Mouse (Mus musculus) CH12.LX (cell line): ENCODE data around the gene D630045J12Rik. TPM values are rescaled to one million over a fixed set of nuclear protein-coding genes. Genes with fewer than 3 reads are reported as not detected.

Experiments used
- DNase-seq: peaks from one replicate; pipeline ENCODE4 v3.0.0-alpha.2; 2013; ENCODE audit errors: extremely low read depth
- H3K27ac ChIP-seq: 2 replicates; pipeline ENCODE4 v1.5.1; 2012; ENCODE audit warnings: low read depth, mild to moderate bottlenecking, control low read depth, moderate library complexity; ENCODE audit not compliant: insufficient read depth
- H3K27me3 ChIP-seq: replicated peaks from 2 replicates; pipeline ENCODE3; 2012; ENCODE audit warnings: inconsistent platforms
- H3K36me3 ChIP-seq, 2 experiments: replicated peaks in 1 of 2; 2 replicates each; pipeline versions ENCODE3 to v1.6.1; 2012; ENCODE audit warnings: inconsistent platforms in 1 of 2, low read length in 1 of 2, mild to moderate bottlenecking in 1 of 2, mixed read lengths in 1 of 2, moderate library complexity in 1 of 2; ENCODE audit not compliant: control insufficient read depth in 1 of 2, insufficient read depth in 1 of 2
- H3K4me1 ChIP-seq, 2 experiments: 2 replicates each; pipeline ENCODE4 v1.6.1; 2012; ENCODE audit warnings: inconsistent platforms in 1 of 2, moderate library complexity in 1 of 2; ENCODE audit not compliant: insufficient read depth in 2 of 2, control insufficient read depth in 1 of 2
- H3K4me2 ChIP-seq: 2 replicates; pipeline ENCODE4 v1.6.1; 2012; ENCODE audit warnings: low read depth, mild to moderate bottlenecking, control low read depth; ENCODE audit not compliant: poor library complexity, insufficient read depth, severe bottlenecking
- H3K4me3 ChIP-seq, 3 experiments: fragments of 150-350 bp in 1 of 3; sonication (generic) in 1 of 3; replicated peaks in 1 of 3; 2 replicates each; pipeline versions ENCODE3 to v1.5.1; 2011 to 2012; ENCODE audit warnings: low read depth in 2 of 3, low read length in 2 of 3, mild to moderate bottlenecking in 2 of 3, moderate library complexity in 2 of 3, control low read depth in 1 of 3, improper control_type of control experiment in 1 of 3, inconsistent platforms in 1 of 3, mixed read lengths in 1 of 3; ENCODE audit not compliant: poor library complexity in 1 of 3
- H3K79me2 ChIP-seq: replicated peaks from 2 replicates; pipeline ENCODE4 v1.6.1; 2012; ENCODE audit warnings: mild to moderate bottlenecking, moderate library complexity; ENCODE audit not compliant: control insufficient read depth, poor library complexity, insufficient read depth, severe bottlenecking; ENCODE audit errors: extremely low read depth
- H3K9ac ChIP-seq: 2 replicates; pipeline ENCODE4 v1.6.1; 2012; ENCODE audit warnings: low read depth, mild to moderate bottlenecking, control low read depth, moderate library complexity; ENCODE audit not compliant: insufficient read depth
- H3K9me3 ChIP-seq: replicated peaks from 2 replicates; pipeline ENCODE3; 2012; ENCODE audit warnings: low read length, inconsistent platforms, mixed read lengths
- BHLHE40 ChIP-seq: IDR thresholded peaks from 2 replicates; pipeline ENCODE4 v1.6.1; 2011; ENCODE audit warnings: mild to moderate bottlenecking, low read depth, low read length, improper control_type of control experiment
- CHD2 ChIP-seq: IDR thresholded peaks from 2 replicates; pipeline ENCODE4 v1.6.1; 2011; ENCODE audit warnings: low read length, improper control_type of control experiment
- CTCF ChIP-seq, 2 experiments: IDR thresholded peaks in 1 of 2; conservative IDR thresholded peaks in 1 of 2; 2 replicates each; pipeline ENCODE4 v1.5.1; 2011 to 2012; ENCODE audit warnings: low read depth in 2 of 2, low read length in 2 of 2, improper control_type of control experiment in 1 of 2, inconsistent platforms in 1 of 2, mild to moderate bottlenecking in 1 of 2, moderate library complexity in 1 of 2
- ELF1 ChIP-seq: IDR thresholded peaks from 2 replicates; pipeline ENCODE4 v1.6.1; 2014; ENCODE audit warnings: low read depth, mild to moderate bottlenecking, inconsistent platforms, low read length, improper control_type of control experiment
- ETS1 ChIP-seq: conservative IDR thresholded peaks from 2 replicates; pipeline ENCODE4 v1.6.1; 2012; ENCODE audit warnings: low read depth, mild to moderate bottlenecking, inconsistent platforms, low read length, improper control_type of control experiment, moderate library complexity
- GABPA ChIP-seq: IDR thresholded peaks from 2 replicates; pipeline ENCODE4 v1.6.1; 2012; ENCODE audit warnings: low read depth, low read length, improper control_type of control experiment, inconsistent platforms; ENCODE audit not compliant: insufficient replicate concordance
- HCFC1 ChIP-seq: IDR thresholded peaks from 2 replicates; pipeline ENCODE4 v1.6.1; 2012; ENCODE audit warnings: low read depth, mild to moderate bottlenecking, inconsistent platforms, low read length, improper control_type of control experiment
- IRF4 ChIP-seq: IDR thresholded peaks from 2 replicates; pipeline ENCODE4 v1.6.1; 2014; ENCODE audit warnings: low read depth, mild to moderate bottlenecking, inconsistent platforms, low read length, improper control_type of control experiment
- JUN ChIP-seq: IDR thresholded peaks from 2 replicates; pipeline ENCODE4 v1.6.1; 2011; ENCODE audit warnings: low read depth, mild to moderate bottlenecking, low read length, improper control_type of control experiment, moderate library complexity; ENCODE audit not compliant: insufficient read depth
- JUND ChIP-seq: conservative IDR thresholded peaks from 2 replicates; pipeline ENCODE4 v1.6.1; 2011; ENCODE audit warnings: low read depth, low read length, improper control_type of control experiment
- KAT2A ChIP-seq: IDR thresholded peaks from 2 replicates; pipeline ENCODE4 v1.6.1; 2012; ENCODE audit warnings: low read length, improper control_type of control experiment, inconsistent platforms; ENCODE audit not compliant: insufficient replicate concordance
- MAFK ChIP-seq: IDR thresholded peaks from 2 replicates; pipeline ENCODE4 v1.6.1; 2011; ENCODE audit warnings: low read length, improper control_type of control experiment; ENCODE audit not compliant: insufficient replicate concordance
- MAX ChIP-seq: IDR thresholded peaks from 2 replicates; pipeline ENCODE4 v1.6.1; 2011; ENCODE audit warnings: low read length, improper control_type of control experiment
- MXI1 ChIP-seq: IDR thresholded peaks from 2 replicates; pipeline ENCODE4 v1.6.1; 2011; ENCODE audit warnings: mild to moderate bottlenecking, low read depth, low read length, improper control_type of control experiment
- MYC ChIP-seq: IDR thresholded peaks from 2 replicates; pipeline ENCODE4 v1.6.1; 2011; ENCODE audit warnings: low read depth, mild to moderate bottlenecking, improper control_type of control experiment, low read length
- NELFE ChIP-seq: IDR thresholded peaks from 2 replicates; pipeline ENCODE4 v1.6.1; 2011; ENCODE audit warnings: low read depth, low read length, improper control_type of control experiment
- NRF1 ChIP-seq: IDR thresholded peaks from 2 replicates; pipeline ENCODE4 v1.6.1; 2014; ENCODE audit warnings: low read depth, mild to moderate bottlenecking, inconsistent platforms, low read length, improper control_type of control experiment, moderate library complexity
- RAD21 ChIP-seq: IDR thresholded peaks from 2 replicates; pipeline ENCODE4 v1.6.1; 2011; ENCODE audit warnings: low read depth, mild to moderate bottlenecking, low read length, improper control_type of control experiment, moderate library complexity
- TBP ChIP-seq: conservative IDR thresholded peaks from 2 replicates; pipeline ENCODE4 v1.6.1; 2011; ENCODE audit warnings: low read depth, low read length, improper control_type of control experiment
- TCF12 ChIP-seq: IDR thresholded peaks from 2 replicates; pipeline ENCODE4 v1.6.1; 2014; ENCODE audit warnings: low read depth, mild to moderate bottlenecking, inconsistent platforms, low read length, improper control_type of control experiment
- USF1 ChIP-seq: IDR thresholded peaks from 2 replicates; pipeline ENCODE4 v1.6.1; 2014; ENCODE audit warnings: low read depth, mild to moderate bottlenecking, inconsistent platforms, low read length, improper control_type of control experiment
- USF2 ChIP-seq: conservative IDR thresholded peaks from 2 replicates; pipeline ENCODE4 v1.6.1; 2011; ENCODE audit warnings: low read depth, low read length, improper control_type of control experiment
- ZC3H11A ChIP-seq: IDR thresholded peaks from 2 replicates; pipeline ENCODE4 v1.6.1; 2012; ENCODE audit warnings: low read depth, mild to moderate bottlenecking, inconsistent platforms, low read length, improper control_type of control experiment
- ZKSCAN1 ChIP-seq: IDR thresholded peaks from 2 replicates; pipeline ENCODE4 v1.6.1; 2012; ENCODE audit warnings: low read depth, inconsistent platforms, low read length, improper control_type of control experiment, borderline replicate concordance
- ZMIZ1 ChIP-seq: IDR thresholded peaks from 2 replicates; pipeline ENCODE4 v1.6.1; 2012; ENCODE audit warnings: low read depth, mild to moderate bottlenecking, inconsistent platforms, low read length, improper control_type of control experiment
- ZNF384 ChIP-seq: IDR thresholded peaks from 2 replicates; pipeline ENCODE4 v1.6.1; 2012; ENCODE audit warnings: low read depth, low read length, improper control_type of control experiment, inconsistent platforms
- dilution Hi-C: fragments of 300-500 bp; cut with MboI; formaldehyde crosslinking; loops from 2 replicates; pipeline ENCODE4 v1.14.3; 2020; ENCODE audit warnings: low sequenced_read_pairs; ENCODE audit not compliant: extremely low pct_unique_long_range_greater_than_20kb, extremely low pct_ligation_motif_present
- in situ Hi-C: fragments of 300-500 bp; cut with MboI; formaldehyde crosslinking; loops from 3 replicates; pipeline ENCODE4 v1.14.3; 2019; ENCODE audit warnings: low sequenced_read_pairs, low pct_ligation_motif_present, low pct_unique_long_range_greater_than_20kb, mixed read lengths
- polyA plus RNA-seq: library from polyadenylated mRNA; unstranded; fragments of >175 nt; gene quantifications from 2 replicates; pipeline ENCODE4 v1.2.1, GENCODE M21; 2012; ENCODE audit warnings: low read depth; ENCODE audit not compliant: insufficient read length
- total RNA-seq, 2 experiments: library from RNA; depleted of rRNA; stranded (reverse); fragments of 300-350 nt in 1 of 2; fragments of >200 nt in 1 of 2; gene quantifications; 2 replicates each; pipeline ENCODE4 v1.2.3; 2012 to 2014

Gene D630045J12Rik
- total and polyA plus RNA-seq, 3 experiments, result 0.48 to 4.9 (median 1.7) TPM

- dilution Hi-C loops (no loop called here), in situ Hi-C loops (no loop called here)
- Histone ChIP-seq H3K27ac (no peak within 1 kb of the TSS), H3K36me3 (peaks cover 0 to 12% of the 10 kb centered on the region in 2 experiments), H3K4me2 (no peak within 1 kb of the TSS), H3K9me3 (no peaks in the 10 kb centered on the region), H3K4me1 (no peaks in the 10 kb centered on the region), H3K9ac (no peak within 1 kb of the TSS), H3K4me3 (no peak within 1 kb of the TSS), H3K79me2 (no peaks in the 10 kb centered on the region), H3K27me3 (no peaks in the 10 kb centered on the region)
- TF ChIP-seq ETS1, result no peak
- TF ChIP-seq IRF4, result no peak
- TF ChIP-seq NRF1, result no peak
- TF ChIP-seq ZKSCAN1, result no peak
- TF ChIP-seq TBP, result no peak
- TF ChIP-seq KAT2A, result no peak
- no peak for TF ChIP-seq ELF1
- TF ChIP-seq USF1, result no peak
- no peak for TF ChIP-seq JUN
- no peak for TF ChIP-seq HCFC1
- TF ChIP-seq RAD21, result no peak
- TF ChIP-seq MAX, result no peak
- TF ChIP-seq ZMIZ1, result no peak
- no peak for TF ChIP-seq GABPA
- no peak for TF ChIP-seq ZNF384
- no peak for TF ChIP-seq MXI1
- no peak for TF ChIP-seq MYC
- no peak for TF ChIP-seq BHLHE40
- no peak for TF ChIP-seq ZC3H11A
- no peak for DNase-seq
Measured at GRCm38 (mm10) chr6:38124207-38124835, 129.5 kb downstream of the D630045J12Rik start, which contains the start of gene Atp6v0a4. TSS of gene Atp6v0a4 (minus strand) at chr6:38124586.

- TF ChIP-seq NELFE (no peak), TCF12 (no peak), CTCF (conservative IDR thresholded peaks at IDR 0.05 in 1 of 2, IDR thresholded peaks at IDR 0.05 in 1 of 2; ENCODE audit: low read depth in 2 of 2, low read length in 2 of 2) (no peak), IRF4 (no peak), JUND (no peak), HCFC1 (no peak), CHD2 (no peak), MYC (no peak), NRF1 (no peak), MAFK (no peak), USF2 (no peak), ZMIZ1 (no peak), BHLHE40 (no peak)
- no peaks in the 10 kb centered on the region for H3K27me3 ChIP-seq
- no peak overlapping the region for H3K27ac ChIP-seq
- in situ Hi-C loops, result no loop called here
- no peaks in the 10 kb centered on the region for H3K4me1 ChIP-seq
- H3K4me3 ChIP-seq, result no peak overlapping the region
- no peak for DNase-seq
- no peak overlapping the region for H3K9ac ChIP-seq
- no peaks in the 10 kb centered on the region for H3K9me3 ChIP-seq
- dilution Hi-C loops, result no loop called here
- peaks cover 0 to 10% of the 10 kb centered on the region in 2 experiments for H3K36me3 ChIP-seq
- H3K4me2 ChIP-seq, result no peak overlapping the region
- H3K79me2 ChIP-seq, result no peaks in the 10 kb centered on the region
Measured at GRCm38 (mm10) chr6:38123471-38124206, 130.2 kb downstream of the D630045J12Rik start.
